Mouse (Mus musculus) testis, adult 2 months (tissue): ENCODE measurements around the gene Azin2. TPM values are rescaled to one million over a fixed set of nuclear protein-coding genes. Genes with fewer than 3 reads are reported as not detected.

ENCODE experiments used
- H3K27ac ChIP-seq: fragments of 200-500 bp; 2 replicates; pipeline ENCODE4 v1.5.1; 2012; ENCODE audit warnings: low read depth, low read length; ENCODE audit not compliant: control insufficient read depth, insufficient read depth
- H3K27me3 ChIP-seq: fragments of 200-500 bp; 2 replicates; pipeline ENCODE4 v1.6.1; 2012; ENCODE audit warnings: mild to moderate bottlenecking, low read length, moderate library complexity; ENCODE audit not compliant: control insufficient read depth, insufficient read depth
- H3K36me3 ChIP-seq: fragments of 200-500 bp; 2 replicates; pipeline ENCODE4 v1.6.1; 2012; ENCODE audit warnings: mild to moderate bottlenecking, low read length; ENCODE audit not compliant: control insufficient read depth, insufficient read depth
- H3K4me1 ChIP-seq: fragments of 200-500 bp; 2 replicates; pipeline ENCODE4 v1.6.1; 2012; ENCODE audit warnings: low read length; ENCODE audit not compliant: control insufficient read depth, insufficient read depth
- H3K4me3 ChIP-seq: fragments of 200-500 bp; 2 replicates; pipeline ENCODE4 v1.5.1; 2012; ENCODE audit warnings: low read depth, mild to moderate bottlenecking, low read length, moderate library complexity, mixed read lengths; ENCODE audit not compliant: control insufficient read depth
- CTCF ChIP-seq: fragments of 200-500 bp; IDR thresholded peaks from 2 replicates; pipeline ENCODE4 v1.5.1; 2012; ENCODE audit warnings: low read depth, mild to moderate bottlenecking, inconsistent platforms, low read length, moderate library complexity; ENCODE audit not compliant: control insufficient read depth, insufficient read depth, insufficient replicate concordance
- POLR2A ChIP-seq: fragments of 200-500 bp; IDR thresholded peaks from 2 replicates; pipeline ENCODE4 v1.6.1; 2012; ENCODE audit warnings: low read depth, mild to moderate bottlenecking, inconsistent platforms, low read length, moderate library complexity; ENCODE audit not compliant: control insufficient read depth
- polyA plus RNA-seq: library from polyadenylated mRNA; depleted of rRNA; stranded (reverse); fragments of >200 nt; gene quantifications from 2 replicates; pipeline ENCODE4 v1.2.3, GENCODE M21; 2012

Azin2 gene
- polyA plus RNA-seq, 1 experiment = 213 TPM

GRCm38 (mm10) chr4:128907238-128907968 lies 54.8 kb downstream of the Azin2 start:
- Histone ChIP-seq H3K4me1 (peaks cover 10% of the 10 kb centered on the region), H3K27me3 (no peaks in the 10 kb centered on the region), H3K27ac (no peak overlapping the region), H3K36me3 (no peaks in the 10 kb centered on the region), H3K4me3 (no peak overlapping the region)
- TF ChIP-seq CTCF (no peak), POLR2A (no peak)

GRCm38 (mm10) chr4:128906757-128907156 lies 55.5 kb downstream of the Azin2 start:
- TF ChIP-seq CTCF = no peak
- no peak for TF ChIP-seq POLR2A
- H3K4me3 ChIP-seq = no peak overlapping the region
- no peaks in the 10 kb centered on the region for H3K27me3 ChIP-seq
- H3K27ac ChIP-seq = no peak overlapping the region
- H3K4me1 ChIP-seq = peaks cover 10% of the 10 kb centered on the region
- no peaks in the 10 kb centered on the region for H3K36me3 ChIP-seq

DNA sequence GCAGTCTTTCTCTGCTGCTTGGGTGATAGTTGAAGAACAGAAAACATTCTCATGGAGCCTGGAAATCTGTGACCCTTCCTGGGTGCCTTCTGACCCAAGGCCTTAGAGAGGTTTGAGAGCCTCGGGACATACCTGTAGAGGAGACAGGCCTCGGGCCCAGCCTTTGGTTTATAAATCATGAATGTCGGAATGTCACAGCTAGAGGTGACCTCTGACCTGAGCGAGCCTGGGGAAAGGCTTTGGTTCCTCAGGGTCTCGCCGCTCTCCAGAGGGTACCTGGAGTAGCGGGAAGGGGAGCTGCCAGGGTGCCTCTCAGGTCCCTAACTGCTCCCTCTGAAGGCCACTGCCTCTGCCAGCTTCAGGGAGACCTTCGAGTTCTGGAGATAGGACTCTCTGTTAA lies 57.0 kb downstream of the Azin2 start:
- peaks cover 10% of the 10 kb centered on the region for H3K4me1 ChIP-seq

GRCm38 (mm10) chr4:128904035-128904800 lies 58.0 kb downstream of the Azin2 start:
- no peak for TF ChIP-seq CTCF
- H3K27ac ChIP-seq = no peak overlapping the region
- no peaks in the 10 kb centered on the region for H3K27me3 ChIP-seq

More for the DNA sequence above, 57.0 kb downstream of the Azin2 start:
- Histone ChIP-seq H3K36me3 (no peaks in the 10 kb centered on the region), H3K27ac (no peak overlapping the region), H3K4me3 (no peak overlapping the region), H3K27me3 (no peaks in the 10 kb centered on the region)
- TF ChIP-seq CTCF = no peak

GRCm38 (mm10) chr4:128902390-128902789 lies 59.9 kb downstream of the Azin2 start:
- H3K27me3 ChIP-seq = no peaks in the 10 kb centered on the region
- H3K36me3 ChIP-seq = no peaks in the 10 kb centered on the region
- H3K27ac ChIP-seq = no peak overlapping the region
- H3K4me3 ChIP-seq = no peak overlapping the region
- peaks cover 10% of the 10 kb centered on the region for H3K4me1 ChIP-seq
- no peak for TF ChIP-seq POLR2A
- TF ChIP-seq CTCF = no peak

More at GRCm38 (mm10) chr4:128904035-128904800, 58.0 kb downstream of the Azin2 start:
- no peak overlapping the region for H3K4me3 ChIP-seq
- H3K36me3 ChIP-seq = no peaks in the 10 kb centered on the region
- H3K4me1 ChIP-seq = peaks cover 10% of the 10 kb centered on the region

- Histone ChIP-seq H3K4me3 (no peak overlapping the region), H3K27ac (no peak overlapping the region), H3K36me3 (no peaks in the 10 kb centered on the region), H3K4me1 (peaks cover 10% of the 10 kb centered on the region), H3K27me3 (no peaks in the 10 kb centered on the region)
- TF ChIP-seq POLR2A = no peak
- TF ChIP-seq CTCF = no peak
These were observed 61.8 kb downstream of the Azin2 start for GRCm38 (mm10) chr4:128900484-128900883.

DNA sequence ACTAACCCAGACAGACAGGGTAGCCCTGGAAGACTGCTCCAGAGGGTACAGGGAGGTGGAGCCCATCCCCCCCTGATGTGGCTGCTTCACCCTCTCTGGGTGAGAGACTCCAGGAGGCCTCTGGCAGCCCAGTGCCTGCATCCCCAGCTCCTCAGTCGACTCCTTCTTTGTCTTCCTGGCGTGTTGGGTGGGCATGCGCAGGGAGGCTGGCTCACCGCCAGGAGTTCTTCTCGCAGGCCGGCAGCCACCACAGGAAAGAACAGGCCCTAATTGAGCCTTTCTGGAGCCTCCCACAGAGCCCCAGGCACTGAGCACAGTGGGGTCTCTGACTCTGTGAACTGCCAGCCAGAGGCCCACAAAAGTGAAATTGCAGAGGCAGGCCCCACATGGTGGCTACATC lies 62.9 kb downstream of the Azin2 start:
- no peak overlapping the region for H3K27ac ChIP-seq
- H3K27me3 ChIP-seq = no peaks in the 10 kb centered on the region
- no peaks in the 10 kb centered on the region for H3K36me3 ChIP-seq
- TF ChIP-seq POLR2A (no peak), CTCF (no peak)
- no peak overlapping the region for H3K4me3 ChIP-seq
- peaks cover 3% of the 10 kb centered on the region for H3K4me1 ChIP-seq
